Mouse (Mus musculus) heart, embryonic 13.5 days (tissue): ENCODE results near the gene Cct2. TPM values are rescaled to one million over a fixed set of nuclear protein-coding genes. Genes with fewer than 3 reads are reported as not detected.

Source experiments
- ATAC-seq: fragments of 200-750 bp; cut with Nextera tagmentation; 2 replicates; pipeline ENCODE4 v1.8.0; 2017; ENCODE audit warnings: moderate TSS enrichment; ENCODE audit not compliant: insufficient number of reproducible peaks, low FRiP score, low TSS enrichment; ENCODE audit errors: extremely low read depth
- H3K27ac ChIP-seq: fragments of 300-500 bp; sonication (generic); replicated peaks from 2 replicates; pipeline ENCODE4 v1.5.1; 2015; ENCODE audit warnings: moderate library complexity, mild to moderate bottlenecking, inconsistent platforms
- H3K27me3 ChIP-seq: fragments of 300-500 bp; sonication (generic); replicated peaks from 2 replicates; pipeline ENCODE4 v1.6.1; 2015; ENCODE audit warnings: mild to moderate bottlenecking, inconsistent platforms
- H3K36me3 ChIP-seq: fragments of 300-500 bp; sonication (generic); 2 replicates; pipeline ENCODE4 v1.6.1; 2015; ENCODE audit warnings: mild to moderate bottlenecking, inconsistent platforms
- H3K4me1 ChIP-seq: fragments of 300-500 bp; sonication (generic); 2 replicates; pipeline ENCODE4 v1.6.1; 2015; ENCODE audit warnings: inconsistent platforms
- H3K4me2 ChIP-seq: fragments of 300-500 bp; sonication (generic); 2 replicates; pipeline ENCODE4 v1.6.1; 2015; ENCODE audit warnings: inconsistent platforms, mild to moderate bottlenecking, moderate library complexity
- H3K4me3 ChIP-seq: fragments of 300-500 bp; sonication (generic); 2 replicates; pipeline ENCODE4 v1.5.1; 2015; ENCODE audit warnings: moderate library complexity, mild to moderate bottlenecking, inconsistent platforms
- H3K9ac ChIP-seq: fragments of 300-500 bp; sonication (generic); 2 replicates; pipeline ENCODE4 v1.6.1; 2015; ENCODE audit warnings: inconsistent platforms, mild to moderate bottlenecking, moderate library complexity
- H3K9me3 ChIP-seq: fragments of 300-500 bp; sonication (generic); 2 replicates; pipeline ENCODE4 v1.6.1; 2016; ENCODE audit warnings: inconsistent platforms
- WGBS: fragments of 180-500 bp; shearing (Covaris S2); methylation state at CpG from one replicate; pipeline ENCODE4 v1.1.7; 2015; ENCODE audit warnings: mixed read lengths; 5-methylcytosine and 5-hydroxymethylcytosine counted together
- polyA plus RNA-seq: library from polyadenylated mRNA; unstranded; fragments of >200 nt; fragmentation: Nextera tagmentation; extraction: Ambion mirVana; gene quantifications from 2 replicates; pipeline ENCODE4 v1.2.1, GENCODE M21; 2015

The Cct2 gene
- polyA plus RNA-seq, 1 experiment from 2014 or later, result 171 TPM

DNA sequence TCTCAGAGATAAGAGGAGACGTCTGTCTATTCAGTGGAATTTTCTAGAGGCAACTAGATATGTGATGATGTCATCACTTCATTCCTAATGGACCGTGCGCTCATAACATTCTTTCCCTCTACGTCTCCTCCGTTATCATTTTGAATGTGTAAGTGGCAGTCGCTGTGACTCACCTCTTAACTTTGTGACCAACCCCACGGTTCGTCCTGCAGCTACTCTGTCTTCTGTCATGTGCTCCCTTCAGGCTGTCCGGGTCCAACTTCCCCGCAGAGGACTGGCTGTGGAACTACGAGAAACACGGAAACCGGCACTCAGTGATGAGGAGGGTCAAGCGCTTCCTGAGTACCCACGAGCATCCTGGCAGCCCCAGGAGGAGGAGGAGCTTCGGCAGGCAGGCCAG is 39.9 kb downstream of the Cct2 start:
- H3K36me3 ChIP-seq, result no peaks in the 10 kb centered on the region
- H3K4me2 ChIP-seq, result peak overlapping the region; percentile 81
- no peaks in the 10 kb centered on the region; the same call in 1 of the 2 replicates for H3K27me3 ChIP-seq
- H3K9ac ChIP-seq, result peak overlapping the region; percentile 79
- 9% methylated on average over 16 of the region's 16 CpGs for WGBS
- H3K4me1 ChIP-seq, result peaks cover 40% of the 10 kb centered on the region
- H3K27ac ChIP-seq, result peak overlapping the region; percentile 85
- no peaks in the 10 kb centered on the region for H3K9me3 ChIP-seq
- peak overlapping the region; percentile 52 for H3K4me3 ChIP-seq
- peak; percentile 48; the same call in 1 of the 2 replicates for ATAC-seq

- no peak overlapping the region for H3K4me3 ChIP-seq
- WGBS, result 37% methylated on average over 21 of the region's 21 CpGs
- ATAC-seq, result no peak
These were observed 42.4 kb downstream of the Cct2 start for GRCm38 (mm10) chr10:117021020-117021754.

GRCm38 (mm10) chr10:117018281-117018840 is 45.3 kb downstream of the Cct2 start:
- H3K4me3 ChIP-seq, result no peak overlapping the region
- H3K4me2 ChIP-seq, result no peak overlapping the region
- no peak overlapping the region for H3K27ac ChIP-seq
- WGBS, result 67% methylated on average over 7 of the region's 7 CpGs
- no peaks in the 10 kb centered on the region for H3K9me3 ChIP-seq
- H3K9ac ChIP-seq, result peak overlapping the region; percentile 0; the same call in 1 of the 2 replicates
- no peaks in the 10 kb centered on the region for H3K36me3 ChIP-seq
- no peak for ATAC-seq
- H3K27me3 ChIP-seq, result no peaks in the 10 kb centered on the region; the same call in 1 of the 2 replicates
- peaks cover 50% of the 10 kb centered on the region for H3K4me1 ChIP-seq

More at GRCm38 (mm10) chr10:117021020-117021754, 42.4 kb downstream of the Cct2 start:
- Histone ChIP-seq H3K27me3 (no peaks in the 10 kb centered on the region; the same call in 1 of the 2 replicates), H3K4me2 (no peak overlapping the region), H3K27ac (no peak overlapping the region), H3K4me1 (peaks cover 49% of the 10 kb centered on the region), H3K36me3 (no peaks in the 10 kb centered on the region), H3K9me3 (no peaks in the 10 kb centered on the region), H3K9ac (no peak overlapping the region)

GRCm38 (mm10) chr10:117014565-117014964 is 49.0 kb downstream of the Cct2 start:
- H3K36me3 ChIP-seq, result no peaks in the 10 kb centered on the region

GRCm38 (mm10) chr10:117013689-117014390 is 49.8 kb downstream of the Cct2 start:
- Histone ChIP-seq H3K36me3 (no peaks in the 10 kb centered on the region), H3K4me2 (peak overlapping the region; percentile 64), H3K4me1 (peaks cover 33% of the 10 kb centered on the region), H3K4me3 (peak overlapping the region; percentile 29), H3K27ac (peak overlapping the region; percentile 89), H3K9ac (peak overlapping the region; percentile 67), H3K9me3 (no peaks in the 10 kb centered on the region), H3K27me3 (no peaks in the 10 kb centered on the region)
- peak; percentile 79 for ATAC-seq
- WGBS, result 14% methylated on average over 12 of the region's 12 CpGs

More at GRCm38 (mm10) chr10:117014565-117014964, 49.0 kb downstream of the Cct2 start:
- H3K9me3 ChIP-seq, result no peaks in the 10 kb centered on the region
- no peak for ATAC-seq
- no peak overlapping the region for H3K4me2 ChIP-seq
- H3K4me1 ChIP-seq, result peaks cover 34% of the 10 kb centered on the region
- 53% methylated on average over 5 of the region's 5 CpGs for WGBS
- H3K9ac ChIP-seq, result no peak overlapping the region
- no peak overlapping the region for H3K4me3 ChIP-seq
- no peaks in the 10 kb centered on the region for H3K27me3 ChIP-seq
- peak overlapping the region; percentile 71 for H3K27ac ChIP-seq

GRCm38 (mm10) chr10:117011047-117011446 is 52.6 kb downstream of the Cct2 start:
- no peaks in the 10 kb centered on the region for H3K9me3 ChIP-seq
- no peaks in the 10 kb centered on the region for H3K36me3 ChIP-seq
- H3K27me3 ChIP-seq, result no peaks in the 10 kb centered on the region
- 73% methylated on average over 8 of the region's 8 CpGs for WGBS
- no peak overlapping the region for H3K9ac ChIP-seq
- no peak overlapping the region for H3K27ac ChIP-seq
- H3K4me1 ChIP-seq, result peaks cover 33% of the 10 kb centered on the region
- ATAC-seq, result no peak
- no peak overlapping the region for H3K4me2 ChIP-seq
- no peak overlapping the region for H3K4me3 ChIP-seq

- 81% methylated on average over 6 of the region's 6 CpGs for WGBS
- Histone ChIP-seq H3K4me1 (peaks cover 33% of the 10 kb centered on the region), H3K27me3 (no peaks in the 10 kb centered on the region), H3K36me3 (no peaks in the 10 kb centered on the region), H3K4me3 (no peak overlapping the region), H3K4me2 (no peak overlapping the region), H3K9me3 (no peaks in the 10 kb centered on the region), H3K27ac (no peak overlapping the region), H3K9ac (no peak overlapping the region)
- ATAC-seq, result no peak
These were observed 53.9 kb downstream of the Cct2 start for GRCm38 (mm10) chr10:117009691-117010090.

DNA sequence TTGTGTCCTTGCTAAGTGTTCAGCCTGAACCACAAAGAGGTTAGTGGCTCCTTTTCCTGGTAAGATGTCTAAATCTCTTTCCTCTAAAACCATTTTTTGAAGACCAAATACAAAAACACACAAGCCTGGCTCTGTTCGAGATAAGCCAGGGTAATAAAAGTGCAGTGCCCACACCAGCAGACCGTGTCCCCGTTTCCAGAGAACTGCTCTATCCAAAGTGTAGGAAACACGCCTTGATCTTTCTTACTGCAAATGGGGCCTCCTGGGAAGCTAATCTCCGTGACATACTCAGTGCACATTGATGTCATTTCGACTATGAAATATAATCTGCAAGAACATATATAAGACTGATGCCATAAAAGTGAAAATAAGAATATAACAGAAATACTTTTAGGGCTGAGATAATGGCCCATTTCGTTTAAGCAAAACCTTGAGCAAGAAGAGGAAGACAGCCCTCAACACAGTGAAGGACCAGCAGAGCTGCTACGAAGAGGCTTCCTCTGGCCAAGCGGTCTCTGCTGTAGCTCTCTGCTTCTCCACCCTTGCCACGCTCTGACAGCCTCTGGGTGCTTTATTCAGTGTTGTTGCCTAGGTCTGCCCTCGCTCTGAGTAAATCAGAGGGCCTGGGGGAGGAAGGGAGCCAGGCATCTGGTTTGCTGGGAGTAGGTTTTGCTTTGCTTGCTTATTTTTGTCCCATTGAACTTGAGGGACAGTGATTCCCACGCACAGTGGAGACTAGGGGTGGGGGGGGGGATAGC is 57.7 kb downstream of the Cct2 start:
- ATAC-seq, result no peak
- H3K36me3 ChIP-seq, result no peaks in the 10 kb centered on the region
- H3K27ac ChIP-seq, result no peak overlapping the region
- H3K4me2 ChIP-seq, result no peak overlapping the region
- no peaks in the 10 kb centered on the region for H3K9me3 ChIP-seq
- no peak overlapping the region for H3K4me3 ChIP-seq
- H3K27me3 ChIP-seq, result no peaks in the 10 kb centered on the region
- WGBS, result 55% methylated on average over 12 of the region's 12 CpGs
- no peak overlapping the region for H3K9ac ChIP-seq
- peaks cover 22% of the 10 kb centered on the region for H3K4me1 ChIP-seq

GRCm38 (mm10) chr10:117004695-117005094 is 58.9 kb downstream of the Cct2 start:
- Histone ChIP-seq H3K27ac (no peak overlapping the region), H3K36me3 (no peaks in the 10 kb centered on the region), H3K9ac (no peak overlapping the region), H3K9me3 (no peaks in the 10 kb centered on the region), H3K4me3 (no peak overlapping the region), H3K27me3 (no peaks in the 10 kb centered on the region), H3K4me1 (peaks cover 29% of the 10 kb centered on the region), H3K4me2 (no peak overlapping the region)
- WGBS, result 73% methylated on average over 5 of the region's 5 CpGs
- no peak for ATAC-seq
